Comparison of ENCODE assay signal across 20 mouse cellular contexts in the genomic region with DNA sequence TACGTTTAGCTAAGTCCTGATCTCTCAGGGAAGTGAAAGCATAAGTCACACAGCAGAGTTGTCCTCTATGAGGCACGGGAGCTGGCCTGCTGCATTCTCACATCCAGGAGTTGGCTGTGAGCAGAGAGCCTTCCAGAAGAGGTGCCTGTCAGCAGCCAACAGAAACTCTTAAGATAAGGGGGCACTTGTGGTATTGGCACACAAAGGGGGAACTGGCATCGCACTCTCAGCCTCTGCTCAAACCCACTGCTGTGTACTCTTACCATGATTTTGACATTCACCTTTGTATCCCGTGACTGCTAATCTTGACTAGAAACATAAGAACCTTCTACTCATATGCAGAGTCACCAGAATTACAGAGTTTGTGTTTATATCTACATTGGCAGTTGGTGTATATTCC. TPM values are rescaled to one million over a fixed set of nuclear protein-coding genes. Genes with fewer than 3 reads are reported as not detected.
DNase-seq lines count a peak whose midpoint lies in the region; ATAC-seq and TF ChIP-seq lines count a peak whose summit lies in the region.
"Had no signal": no experiment of that assay in that cellular context is flagged by ENCODE, and none has a peak within 500 bp of the region (broad histone marks: within the 10 kb centered on the region; RNA-seq: fewer than 3 reads in every experiment).

No protein-coding gene starts in this region.

- no peak overlapping the region for H3K27ac ChIP-seq in MEL (ENCODE audit: control insufficient read depth, low read depth, low read length)
- H3K27ac ChIP-seq in heart, embryonic 16.5 days (ENCODE audit: low read length), result peak overlapping the region; percentile 88
- peak overlapping the region; percentile 93 for H3K27ac ChIP-seq in lung, embryonic 16.5 days (ENCODE audit: low read length)
- no peak overlapping the region for H3K27ac ChIP-seq in kidney, embryonic 16.5 days (ENCODE audit: low read length)
- H3K27ac ChIP-seq: forebrain, embryonic 13.5 days; liver, embryonic 13.5 days had no signal

- no peaks in the 10 kb centered on the region for H3K9me3 ChIP-seq in MEL (replicated peaks; ENCODE audit: insufficient read depth, low read length)
- H3K9me3 ChIP-seq in heart, embryonic 16.5 days (replicated peaks; ENCODE audit: control insufficient read depth, low read length), result no peaks in the 10 kb centered on the region
- no peaks in the 10 kb centered on the region for H3K9me3 ChIP-seq in lung, embryonic 16.5 days (ENCODE audit: control insufficient read depth, low read length)
- H3K9me3 ChIP-seq in kidney, embryonic 16.5 days (ENCODE audit: low read length), result no peaks in the 10 kb centered on the region
- H3K9me3 ChIP-seq: embryonic facial prominence, embryonic 12.5 days; forebrain, embryonic 13.5 days; liver, embryonic 13.5 days had no signal

- TF ChIP-seq CTCF in MEL (IDR thresholded peaks at IDR 0.05 in 2 of 3, conservative IDR thresholded peaks at IDR 0.05 in 1 of 3; ENCODE audit: control insufficient read depth in 1 of 3, insufficient read depth in 1 of 3, low read depth in 2 of 3, low read length in 3 of 3, poor library complexity in 1 of 3, severe bottlenecking in 1 of 3), result no peak

- no peak for TF ChIP-seq RAD21 in MEL (IDR thresholded peaks at IDR 0.05; ENCODE audit: low read depth, low read length)

- 34% methylated on average over 4 of the region's 4 CpGs for WGBS in heart, embryonic 16.5 days
- 25% methylated on average over 4 of the region's 4 CpGs for WGBS in lung, embryonic 16.5 days
- WGBS in kidney, embryonic 16.5 days, result 75% methylated on average over 4 of the region's 4 CpGs

- ATAC-seq in heart, embryonic 16.5 days (replicated peaks; ENCODE audit: extremely low read depth, insufficient read depth, low FRiP score), result peak; percentile 90
- peak; percentile 72 for ATAC-seq in lung, embryonic 16.5 days (ENCODE audit: low read depth)
- ATAC-seq in kidney, embryonic 16.5 days (ENCODE audit: low FRiP score, low TSS enrichment), result no peak
- ATAC-seq: CD4-positive, CD25-positive, alpha-beta regulatory T cell, adult 4 months; forebrain, embryonic 13.5 days had no signal

- H3K4me1 ChIP-seq in MEL (ENCODE audit: control insufficient read depth in 1 of 2, insufficient read depth in 2 of 2, low read length in 2 of 2), result no peaks in the 10 kb centered on the region
- peaks cover 22% of the 10 kb centered on the region for H3K4me1 ChIP-seq in heart, embryonic 16.5 days (ENCODE audit: control insufficient read depth, insufficient read depth, low read length)
- H3K4me1 ChIP-seq in lung, embryonic 16.5 days (replicated peaks; ENCODE audit: control insufficient read depth, insufficient read depth, low read length), result peaks cover 35% of the 10 kb centered on the region
- H3K4me1 ChIP-seq in kidney, embryonic 16.5 days (ENCODE audit: insufficient read depth, low read length), result peaks cover 41% of the 10 kb centered on the region
- H3K4me1 ChIP-seq: liver, embryonic 13.5 days had no signal

- no peak overlapping the region for H3K4me3 ChIP-seq in MEL (ENCODE audit: control insufficient read depth in 1 of 2, insufficient read depth in 1 of 2, low read depth in 2 of 2, low read length in 2 of 2)
- no peak overlapping the region for H3K4me3 ChIP-seq in heart, embryonic 16.5 days (ENCODE audit: low read length)
- H3K4me3 ChIP-seq in lung, embryonic 16.5 days (ENCODE audit: low read length), result no peak overlapping the region
- H3K4me3 ChIP-seq in kidney, embryonic 16.5 days (ENCODE audit: low read length), result no peak overlapping the region
- H3K4me3 ChIP-seq: embryonic facial prominence, embryonic 12.5 days; forebrain, embryonic 13.5 days; liver, embryonic 13.5 days had no signal

- H3K27me3 ChIP-seq in MEL (ENCODE audit: control insufficient read depth in 1 of 2, insufficient read depth in 2 of 2, low read length in 2 of 2), result no peaks in the 10 kb centered on the region; a peak in 1 of 4 replicates
- H3K27me3 ChIP-seq in heart, embryonic 16.5 days (ENCODE audit: control insufficient read depth, insufficient read depth, low read length), result no peaks in the 10 kb centered on the region
- H3K27me3 ChIP-seq in lung, embryonic 16.5 days (ENCODE audit: control insufficient read depth, insufficient read depth, low read depth, low read length), result no peaks in the 10 kb centered on the region
- no peaks in the 10 kb centered on the region for H3K27me3 ChIP-seq in kidney, embryonic 16.5 days (ENCODE audit: insufficient read depth, low read length)
- H3K27me3 ChIP-seq: embryonic facial prominence, embryonic 12.5 days; forebrain, embryonic 13.5 days; liver, embryonic 13.5 days had no signal

- no peak overlapping the region for H3K9ac ChIP-seq in MEL (ENCODE audit: control insufficient read depth, low read depth, low read length, poor library complexity, severe bottlenecking)
- H3K9ac ChIP-seq in heart, embryonic 16.5 days (ENCODE audit: low read length), result no peak overlapping the region
- peak overlapping the region; percentile 14; the same call in 1 of the 2 replicates for H3K9ac ChIP-seq in lung, embryonic 16.5 days (ENCODE audit: low read length)
- H3K9ac ChIP-seq in kidney, embryonic 16.5 days (replicated peaks; ENCODE audit: low read length), result no peak overlapping the region
- H3K9ac ChIP-seq: embryonic facial prominence, embryonic 12.5 days; forebrain, embryonic 13.5 days; liver, embryonic 13.5 days had no signal

- no peak overlapping the region for H3K4me2 ChIP-seq in heart, embryonic 16.5 days (ENCODE audit: low read depth, low read length)
- H3K4me2 ChIP-seq in lung, embryonic 16.5 days (ENCODE audit: low read depth, low read length), result 0 out of 2 replicates have a peak overlapping the region, but pooled peaks have one; percentile 14
- H3K4me2 ChIP-seq in kidney, embryonic 16.5 days (replicated peaks; ENCODE audit: low read depth, low read length), result no peak overlapping the region
- H3K4me2 ChIP-seq: embryonic facial prominence, embryonic 12.5 days; forebrain, embryonic 13.5 days; liver, embryonic 13.5 days had no signal

- H3K36me3 ChIP-seq in MEL (ENCODE audit: control insufficient read depth in 1 of 2, insufficient read depth in 2 of 2, low read length in 2 of 2), result no peaks in the 10 kb centered on the region
- no peaks in the 10 kb centered on the region for H3K36me3 ChIP-seq in heart, embryonic 16.5 days (ENCODE audit: control insufficient read depth, insufficient read depth)
- H3K36me3 ChIP-seq in lung, embryonic 16.5 days (ENCODE audit: control insufficient read depth, insufficient read depth, low read length), result no peaks in the 10 kb centered on the region
- H3K36me3 ChIP-seq in kidney, embryonic 16.5 days (ENCODE audit: insufficient read depth, low read length), result no peaks in the 10 kb centered on the region
- H3K36me3 ChIP-seq: embryonic facial prominence, embryonic 12.5 days; liver, embryonic 13.5 days had no signal

- TF ChIP-seq POLR2A in MEL (IDR thresholded peaks at IDR 0.05; ENCODE audit: control insufficient read depth in 1 of 2, insufficient read depth in 1 of 2, low read depth in 1 of 2, low read length in 2 of 2, poor library complexity in 1 of 2), result no peak

- H3K79me2 ChIP-seq in MEL (ENCODE audit: control insufficient read depth, insufficient read depth, low read length, poor library complexity), result no peaks in the 10 kb centered on the region

- no peak for TF ChIP-seq EP300 in MEL (IDR thresholded peaks at IDR 0.05; ENCODE audit: low read depth in 1 of 2, low read length in 2 of 2)

- DNase-seq in MEL (ENCODE audit: low read depth, low spot score) (peak; percentile 3), adipocyte (ENCODE audit: low spot score) (peak; percentile 50)
- no peak for DNase-seq in embryo, embryonic 10 days (ENCODE audit: low spot score)
- DNase-seq in cerebellum, adult 9-11 months, result no peak
- DNase-seq: cerebellum, postnatal 36 days; kidney, adult 9 months; layer of hippocampus, postnatal 36 days; left cerebral cortex, postnatal 4 days; liver, embryonic 13.5 days had no signal

TF ChIP-seq in MEL, 35 proteins besides CTCF, POLR2A, EP300 and RAD21:
- TF ChIP-seq MXI1 (IDR thresholded peaks at IDR 0.05; ENCODE audit: low read depth, low read length), result no peak

RNA-seq across cellular contexts. Expression of a gene that starts 56.9 kb away (rescaled TPM):
- total RNA-seq in MEL (2012; rRNA removed), result not detected in 2 replicates
- not detected for polyA plus RNA-seq in MEL (2012; ENCODE audit: insufficient read depth in 1 of 2, insufficient read length in 2 of 2, low read depth in 1 of 2, low replicate concordance in 2 of 2, missing spikeins in 1 of 2)
- not detected in 2 replicates for polyA plus RNA-seq in heart, embryonic 16.5 days (2015; fragmentation: Nextera tagmentation; extraction: Ambion mirVana)
- polyA plus RNA-seq in lung, embryonic 16.5 days (2015; fragmentation: Nextera tagmentation; extraction: Ambion mirVana), result not detected in 2 replicates
- polyA plus RNA-seq in kidney, embryonic 16.5 days (2015; fragmentation: Nextera tagmentation; extraction: Ambion mirVana), result not detected in 2 replicates
- total RNA-seq: adrenal gland, postnatal 4 days; granulocyte monocyte progenitor cell, adult 5-6 weeks; layer of hippocampus, postnatal 36 days; left cerebral cortex, postnatal 4 days; megakaryocyte-erythroid progenitor cell, adult 5-6 weeks had no signal
- polyA plus RNA-seq: CD4-positive, CD25-positive, alpha-beta regulatory T cell, adult 4 months; embryonic facial prominence, embryonic 12.5 days; forebrain, embryonic 13.5 days; liver, embryonic 13.5 days; neural tube, embryonic 14.5 days; thymus, postnatal 0 days had no signal

Comparison
In these comparisons a context has a peak if more than half of its experiments do, and no peak if none do; other contexts are left out.
1. DNase-seq: peak in MEL (single experiment) and adipocyte (single experiment); none in embryo, embryonic 10 days (single experiment) and cerebellum, adult 9-11 months (single experiment).
2. H3K27ac ChIP-seq: peak in heart, embryonic 16.5 days (single experiment) and lung, embryonic 16.5 days (single experiment); none in MEL (single experiment) and kidney, embryonic 16.5 days (single experiment).